In genomic region chr2:172447317-172447716, GRCm38 (mm10) we compare ENCODE assay signal across 10 mouse cellular contexts. TPM values are rescaled to one million over a fixed set of nuclear protein-coding genes. Genes with fewer than 3 reads are reported as not detected.
DNase-seq lines count a peak whose midpoint lies in the region; ATAC-seq and TF ChIP-seq lines count a peak whose summit lies in the region.
"Had no signal": no experiment of that assay in that cellular context is flagged by ENCODE, and none has a peak within 500 bp of the region (broad histone marks: within the 10 kb centered on the region; RNA-seq: fewer than 3 reads in every experiment).

No protein-coding gene starts in this region.

- no peak for TF ChIP-seq POLR2A in bone marrow, adult 2 months (IDR thresholded peaks at IDR 0.05; ENCODE audit: borderline replicate concordance, control insufficient read depth, low read depth, low read length)
- TF ChIP-seq POLR2A in small intestine, adult 2 months (IDR thresholded peaks at IDR 0.05; ENCODE audit: low read depth, low read length): no peak

- no peak overlapping the region for H3K4me2 ChIP-seq in lung, embryonic 14.5 days
- H3K4me2 ChIP-seq: midbrain, embryonic 12.5 days had no signal

- no peaks in the 10 kb centered on the region for H3K4me1 ChIP-seq in lung, embryonic 14.5 days (ENCODE audit: insufficient read depth)
- no peaks in the 10 kb centered on the region; the same call in 1 of the 2 replicates for H3K4me1 ChIP-seq in bone marrow, adult 2 months (ENCODE audit: control insufficient read depth, insufficient read depth, low read length)
- no peaks in the 10 kb centered on the region for H3K4me1 ChIP-seq in small intestine, adult 2 months (ENCODE audit: control insufficient read depth, insufficient read depth, insufficient read length, low read length)
- H3K4me1 ChIP-seq in forebrain, embryonic 10.5 days: no peaks in the 10 kb centered on the region
- H3K4me1 ChIP-seq: midbrain, embryonic 12.5 days had no signal

- DNase-seq in embryo, embryonic 10 days (ENCODE audit: low spot score): peak; percentile 42
- no peak for DNase-seq in embryo, embryonic 9.5 days (ENCODE audit: extremely low spot score)
- peak; percentile 61 for DNase-seq in lung, embryonic 14.5 days
- no peak for DNase-seq in lung, adult 18-20 months
- no peak for DNase-seq in forebrain, embryonic 10.5 days (ENCODE audit: extremely low spot score, low spot score)

- no peaks in the 10 kb centered on the region for H3K9me3 ChIP-seq in lung, embryonic 14.5 days (ENCODE audit: low read depth, low read length)
- H3K9me3 ChIP-seq in forebrain, embryonic 10.5 days: no peaks in the 10 kb centered on the region
- H3K9me3 ChIP-seq: midbrain, embryonic 12.5 days had no signal

- H3K9ac ChIP-seq in lung, embryonic 14.5 days: no peak overlapping the region
- H3K9ac ChIP-seq: midbrain, embryonic 12.5 days had no signal

- ATAC-seq in lung, embryonic 14.5 days (ENCODE audit: insufficient read depth): peak; percentile 21; the same call in 1 of the 2 replicates
- no peak for ATAC-seq in cerebellum, adult (ENCODE audit: insufficient number of reproducible peaks, low FRiP score, low TSS enrichment)

- H3K36me3 ChIP-seq in lung, embryonic 14.5 days (ENCODE audit: insufficient read depth): peaks cover 71% of the 10 kb centered on the region
- H3K36me3 ChIP-seq in small intestine, adult 2 months (ENCODE audit: control insufficient read depth, insufficient read depth, low read length): peaks cover 60% of the 10 kb centered on the region
- peaks cover 79% of the 10 kb centered on the region for H3K36me3 ChIP-seq in forebrain, embryonic 10.5 days (replicated peaks)

- TF ChIP-seq CTCF in lung, embryonic 14.5 days (IDR thresholded peaks at IDR 0.05; ENCODE audit: low read depth): peak; percentile 66
- peak; percentile 73 for TF ChIP-seq CTCF in bone marrow, adult 2 months (IDR thresholded peaks at IDR 0.05; ENCODE audit: control insufficient read depth, insufficient read depth, low read length)
- TF ChIP-seq CTCF in small intestine, adult 2 months (IDR thresholded peaks at IDR 0.05; ENCODE audit: extremely low read depth, insufficient read length, insufficient replicate concordance, low read depth, low read length): peak; percentile 40; the same call in 1 of the 2 replicates

- no peaks in the 10 kb centered on the region for H3K27me3 ChIP-seq in lung, embryonic 14.5 days (ENCODE audit: insufficient read depth, low read length)
- H3K27me3 ChIP-seq in small intestine, adult 2 months (ENCODE audit: control insufficient read depth, insufficient read depth, low read length): no peaks in the 10 kb centered on the region
- no peaks in the 10 kb centered on the region for H3K27me3 ChIP-seq in forebrain, embryonic 10.5 days (ENCODE audit: poor library complexity, severe bottlenecking)
- H3K27me3 ChIP-seq: midbrain, embryonic 12.5 days had no signal

- WGBS in lung, embryonic 14.5 days: 81% methylated on average over 6 of the region's 6 CpGs
- WGBS in bone marrow, adult 2 months: 90% methylated on average over 6 of the region's 6 CpGs
- 89% methylated on average over 6 of the region's 6 CpGs for WGBS in small intestine, adult 2 months
- 90% methylated on average over 6 of the region's 6 CpGs for WGBS in forebrain, embryonic 10.5 days

- no peak overlapping the region for H3K27ac ChIP-seq in lung, embryonic 14.5 days (ENCODE audit: low read depth)
- H3K27ac ChIP-seq in bone marrow, adult 2 months (ENCODE audit: control insufficient read depth, insufficient read depth, low read depth, low read length, poor library complexity): no peak overlapping the region
- no peak overlapping the region for H3K27ac ChIP-seq in small intestine, adult 2 months (ENCODE audit: insufficient read depth, low read depth, low read length)
- no peak overlapping the region for H3K27ac ChIP-seq in forebrain, embryonic 10.5 days
- H3K27ac ChIP-seq: midbrain, embryonic 12.5 days had no signal

- no peak overlapping the region for H3K4me3 ChIP-seq in lung, embryonic 14.5 days (ENCODE audit: low read depth, low read length)
- no peak overlapping the region for H3K4me3 ChIP-seq in bone marrow, adult 2 months (replicated peaks; ENCODE audit: control insufficient read depth, low read depth, low read length)
- no peak overlapping the region for H3K4me3 ChIP-seq in small intestine, adult 2 months (ENCODE audit: low read depth, low read length)
- no peak overlapping the region for H3K4me3 ChIP-seq in forebrain, embryonic 10.5 days
- H3K4me3 ChIP-seq: midbrain, embryonic 12.5 days had no signal

RNA-seq across cellular contexts. Expression of gene Rtf2, which starts 7.0 kb away (rescaled TPM):
- 69.7 and 73.6 TPM in 2 replicates for polyA plus RNA-seq in lung, embryonic 14.5 days (2014; fragmentation: Nextera tagmentation; extraction: Ambion mirVana)
- 38.4 and 53.6 TPM in 2 replicates for polyA plus RNA-seq in bone marrow, adult 2 months (2011; ENCODE audit: insufficient read depth, insufficient read length, low replicate concordance, missing spikeins)
- 16.2 and 35.9 TPM in 2 replicates for polyA plus RNA-seq in small intestine, adult 2 months (2012; rRNA removed)
- 84.8 and 85.6 TPM in 2 replicates for polyA plus RNA-seq in forebrain, embryonic 10.5 days (2016; fragmentation: Nextera tagmentation; extraction: Ambion mirVana)

RNA-seq across cellular contexts. Expression of gene Gcnt7, which starts 11.1 kb away (rescaled TPM):
- 1.2 and 1.5 TPM in 2 replicates for polyA plus RNA-seq in lung, embryonic 14.5 days (2014; fragmentation: Nextera tagmentation; extraction: Ambion mirVana)
- not detected in 2 replicates for polyA plus RNA-seq in bone marrow, adult 2 months (2011; ENCODE audit: insufficient read depth, insufficient read length, low replicate concordance, missing spikeins)
- not detected in 2 replicates for polyA plus RNA-seq in small intestine, adult 2 months (2012; rRNA removed)
- polyA plus RNA-seq in forebrain, embryonic 10.5 days (2016; fragmentation: Nextera tagmentation; extraction: Ambion mirVana): 1.6 and 2.6 TPM in 2 replicates
- polyA plus RNA-seq: large intestine, adult 2 months had no signal

RNA-seq across cellular contexts. Expression of gene Fam209, which starts 25.0 kb away (rescaled TPM):
- polyA plus RNA-seq in lung, embryonic 14.5 days (2014; fragmentation: Nextera tagmentation; extraction: Ambion mirVana): 0.28 TPM in 1 of 2 replicates, not detected in the other
- polyA plus RNA-seq in bone marrow, adult 2 months (2011; ENCODE audit: insufficient read depth, insufficient read length, low replicate concordance, missing spikeins): 5.2 TPM in 1 of 2 replicates, not detected in the other
- polyA plus RNA-seq in small intestine, adult 2 months (2012; rRNA removed): not detected in 2 replicates
- 0.50 and 0.55 TPM in 2 replicates for polyA plus RNA-seq in forebrain, embryonic 10.5 days (2016; fragmentation: Nextera tagmentation; extraction: Ambion mirVana)

RNA-seq across cellular contexts. Expression of gene Cass4, which starts 53.7 kb away (rescaled TPM):
- 2.6 and 2.7 TPM in 2 replicates for polyA plus RNA-seq in lung, embryonic 14.5 days (2014; fragmentation: Nextera tagmentation; extraction: Ambion mirVana)
- 2.4 and 6.6 TPM in 2 replicates for polyA plus RNA-seq in bone marrow, adult 2 months (2011; ENCODE audit: insufficient read depth, insufficient read length, low replicate concordance, missing spikeins)
- polyA plus RNA-seq in small intestine, adult 2 months (2012; rRNA removed): 0.37 and 0.61 TPM in 2 replicates
- 0.24 and 0.34 TPM in 2 replicates for polyA plus RNA-seq in forebrain, embryonic 10.5 days (2016; fragmentation: Nextera tagmentation; extraction: Ambion mirVana)

Comparison
In these comparisons a context has a peak if more than half of its experiments do, and no peak if none do; other contexts are left out.
1. DNase-seq: peak in embryo, embryonic 10 days (single experiment) and lung, embryonic 14.5 days (single experiment); none in embryo, embryonic 9.5 days (single experiment), lung, adult 18-20 months (0 of 2) and forebrain, embryonic 10.5 days (single experiment).
2. Peak in every context shown above with its lines, with median percentiles within 50 percentile points of each other: CTCF ChIP-seq.